Mouse (Mus musculus) MEL-GATA-1-ER (cell line): ENCODE measurements around the gene Olfr68.
"Not testable (repeated sequence)": the region's sequence is repeated elsewhere in the genome, so short reads cannot be mapped to it uniquely, and the experiment has no call there.

Source experiments
- DNase-seq: peaks from one replicate; pipeline ENCODE4 v3.0.0-alpha.2; 2012; ENCODE audit warnings: low read depth; ENCODE audit errors: extremely low read depth

Gene Olfr68

GRCm38 (mm10) chr7:103779598-103779997 lies at the start of gene Olfr68:
Gene Olfr68 (minus strand): TSS chr7:103779698.
- no peak for DNase-seq

DNA sequence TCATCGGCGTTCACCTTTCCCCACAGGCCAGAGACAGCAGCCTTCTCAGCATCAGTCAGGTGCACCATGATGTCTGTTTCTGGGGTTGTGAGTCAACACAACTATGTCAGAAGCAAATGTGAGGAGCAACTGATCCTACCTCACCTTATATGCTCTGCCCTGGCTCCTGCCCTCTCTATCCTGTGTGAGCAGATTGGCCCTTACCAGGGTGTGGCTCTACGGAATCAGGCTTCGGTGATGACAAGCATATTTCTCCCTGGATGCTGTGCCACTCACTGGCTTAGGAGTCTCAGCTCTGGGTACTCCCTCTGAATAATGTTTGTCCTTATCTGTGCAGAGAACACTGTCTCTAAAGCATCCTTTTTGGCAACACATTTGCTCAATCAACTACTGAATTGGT lies 48.3 kb upstream of the Olfr68 start, which contains the start of gene Hbb-bs:
Hbb-bs (minus strand) TSS at position 289 of the 400 bp plus-strand sequence.
- peak; percentile 88 for DNase-seq

GRCm38 (mm10) chr7:103827139-103827538 lies 47.6 kb upstream of the Olfr68 start:
- DNase-seq: not testable (repeated sequence)

- DNase-seq: no peak
Measured at GRCm38 (mm10) chr7:103826255-103826887, 46.9 kb upstream of the Olfr68 start.

DNA sequence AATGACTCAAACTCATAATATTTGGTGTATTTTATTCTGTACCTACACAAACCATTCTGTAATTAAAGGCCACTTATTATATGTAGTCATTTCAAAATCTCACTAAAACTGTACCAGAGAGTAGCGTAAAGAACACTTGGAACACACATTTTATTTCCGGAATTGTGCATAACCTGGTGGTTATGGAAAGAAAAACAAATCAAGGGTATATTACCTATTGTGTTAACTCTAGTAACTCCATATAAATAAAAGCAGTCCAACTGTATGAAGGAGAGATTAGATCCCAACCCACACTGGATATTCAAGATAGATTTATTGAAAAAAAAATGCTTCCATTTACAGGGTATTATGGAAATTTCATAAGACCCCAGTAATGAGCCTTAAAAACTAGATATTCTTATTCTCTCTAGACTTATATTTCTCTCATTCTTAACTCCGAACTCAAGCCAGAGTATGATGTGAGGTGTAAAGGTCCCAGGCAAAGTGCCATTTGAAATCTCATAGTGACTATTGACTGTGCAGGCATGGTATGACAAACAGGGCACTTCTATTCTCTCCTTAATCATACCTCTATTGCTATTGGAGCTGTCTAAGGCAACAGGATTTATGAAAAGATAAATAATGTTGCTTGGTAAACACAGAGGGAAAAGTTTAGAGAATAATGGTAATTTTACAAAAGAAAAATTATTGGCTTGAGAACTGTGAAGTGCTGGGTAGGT lies 46.2 kb upstream of the Olfr68 start:
- DNase-seq: no peak

DNA sequence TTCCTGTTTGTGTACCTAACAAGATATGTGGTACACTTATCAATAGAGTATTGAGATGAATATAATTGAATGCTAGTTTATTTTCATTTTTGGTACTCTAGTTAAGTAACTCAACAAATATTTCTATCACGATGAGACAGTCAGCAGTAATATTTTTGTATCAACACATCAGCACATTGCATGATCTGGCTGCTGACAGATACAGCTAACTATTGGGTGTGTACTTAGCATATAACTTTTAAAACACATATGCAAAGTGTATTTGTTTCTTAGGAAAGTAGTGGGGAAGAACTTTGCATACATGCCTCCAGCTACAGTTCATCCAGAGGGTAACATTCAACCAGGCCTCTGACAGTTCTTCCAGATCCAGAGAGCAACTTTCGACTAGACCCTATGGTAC lies 45.1 kb upstream of the Olfr68 start:
- no peak for DNase-seq

- not testable (repeated sequence) for DNase-seq
Measured at GRCm38 (mm10) chr7:103815085-103815484, 35.6 kb upstream of the Olfr68 start.

DNA sequence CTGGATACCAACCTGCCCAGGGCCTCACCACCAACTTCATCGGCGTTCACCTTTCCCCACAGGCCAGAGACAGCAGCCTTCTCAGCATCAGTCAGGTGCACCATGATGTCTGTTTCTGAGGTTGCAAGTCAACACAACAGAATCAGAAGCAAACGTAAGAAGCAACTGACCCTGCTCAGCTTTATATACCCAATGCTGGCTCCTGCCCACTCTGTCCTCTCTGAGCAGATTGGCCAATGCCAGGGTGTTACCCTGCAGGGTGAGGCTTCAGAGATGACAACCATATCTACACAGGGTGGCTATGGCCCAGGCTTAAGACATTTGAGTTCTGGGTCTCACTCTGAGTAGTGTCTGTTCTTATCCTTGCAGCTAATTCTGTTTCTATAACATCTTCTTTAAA lies 34.3 kb upstream of the Olfr68 start, which contains the start of gene Hbb-bt:
Hbb-bt (minus strand) TSS at position 231 of the 400 bp plus-strand sequence.
- peak; percentile 83 for DNase-seq

- DNase-seq: not testable (repeated sequence)
Measured at GRCm38 (mm10) chr7:103813152-103813551, 33.7 kb upstream of the Olfr68 start.

- DNase-seq: no peak
Measured at GRCm38 (mm10) chr7:103812174-103812573, 32.7 kb upstream of the Olfr68 start.

- DNase-seq: peak; percentile 86
Measured at GRCm38 (mm10) chr7:103811223-103811845, 31.8 kb upstream of the Olfr68 start.

- no peak for DNase-seq
Measured at GRCm38 (mm10) chr7:103810746-103811145, 31.2 kb upstream of the Olfr68 start.

GRCm38 (mm10) chr7:103810296-103810695 lies 30.8 kb upstream of the Olfr68 start:
- no peak for DNase-seq

- no peak for DNase-seq
Measured at GRCm38 (mm10) chr7:103809801-103810155, 30.3 kb upstream of the Olfr68 start.

GRCm38 (mm10) chr7:103808971-103809800 lies 29.7 kb upstream of the Olfr68 start:
- DNase-seq: peak; percentile 91

- not testable (repeated sequence) for DNase-seq
Measured at GRCm38 (mm10) chr7:103808120-103808519, 28.6 kb upstream of the Olfr68 start.

DNA sequence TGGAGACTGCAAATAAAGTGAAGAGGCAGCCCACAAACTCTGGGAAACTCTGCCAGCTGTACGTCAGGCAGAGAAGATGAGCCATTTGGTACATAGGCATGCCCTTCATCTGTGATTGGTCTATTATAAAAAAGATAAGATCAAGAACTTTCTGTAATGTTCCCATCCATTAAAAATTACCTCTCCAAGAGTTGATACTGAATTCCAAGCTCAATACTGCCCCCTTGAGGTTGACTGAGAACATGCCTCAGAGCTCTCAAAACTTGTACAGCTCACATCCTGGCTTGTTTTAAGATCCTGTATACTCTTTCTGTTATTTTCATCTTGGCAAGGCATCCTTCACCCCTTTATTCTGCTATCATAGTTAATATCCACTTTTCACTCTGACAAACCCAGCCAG lies 27.4 kb upstream of the Olfr68 start:
- no peak for DNase-seq

DNA sequence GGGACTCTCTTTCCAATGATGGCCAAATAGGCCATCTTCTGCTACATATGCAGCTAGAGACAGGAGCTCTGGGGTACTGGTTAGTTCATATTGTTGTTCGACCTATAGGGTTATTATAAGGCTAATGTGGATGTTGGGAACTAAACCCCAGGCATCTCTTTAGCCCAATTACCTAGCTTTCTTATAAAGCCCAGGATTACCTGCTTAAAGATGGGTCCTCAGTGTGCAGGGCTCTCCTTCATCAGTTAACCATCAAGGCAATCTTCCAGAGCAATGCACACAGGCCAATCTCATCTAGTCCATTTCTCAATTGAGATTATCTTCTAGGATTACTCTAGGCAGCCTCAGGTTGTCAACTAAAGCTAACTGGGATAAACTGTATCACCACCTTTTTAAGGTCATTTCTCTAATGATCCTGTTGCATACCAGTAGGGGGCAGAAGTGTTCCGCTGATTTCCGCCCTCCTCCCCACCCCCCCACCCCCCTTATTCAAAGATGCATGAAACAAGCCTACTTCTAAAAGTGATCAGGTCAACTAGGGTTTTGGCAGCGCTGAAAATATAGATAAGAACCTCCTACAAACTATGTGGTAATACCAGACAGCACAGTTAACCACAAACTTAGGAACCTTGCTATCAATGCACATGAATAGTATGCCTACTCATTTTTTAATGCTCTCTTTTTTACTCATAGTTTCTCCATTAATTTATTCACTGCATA lies 13.3 kb upstream of the Olfr68 start:
- peak; percentile 74 for DNase-seq

- no peak for DNase-seq
Measured at GRCm38 (mm10) chr7:103791721-103792120, 12.2 kb upstream of the Olfr68 start, which contains the start of gene Olfr67. Gene Olfr67 (minus strand): TSS chr7:103791821.

- DNase-seq: not testable (repeated sequence)
Measured at GRCm38 (mm10) chr7:103777652-103778051, 1.8 kb downstream of the Olfr68 start.

DNA sequence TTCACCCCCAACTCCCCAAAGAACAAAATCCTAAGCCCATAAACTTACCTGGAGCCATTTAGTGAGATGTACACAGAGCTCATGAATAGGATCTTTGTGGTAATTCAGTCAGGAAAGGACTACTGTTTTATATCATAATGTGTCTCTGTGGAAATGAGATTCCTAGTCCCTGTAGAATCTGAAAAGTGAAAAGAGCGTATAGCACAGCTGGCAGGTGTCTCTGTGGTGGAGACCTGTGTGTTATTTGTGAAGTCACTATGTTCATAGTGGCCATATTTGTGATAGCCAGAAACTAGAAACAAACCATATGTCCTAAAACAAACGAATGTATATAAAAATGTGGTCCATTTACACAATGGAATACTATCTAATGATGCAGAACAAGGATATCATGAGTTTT lies 8.0 kb downstream of the Olfr68 start, which contains the start of gene Olfr69:
Olfr69 (minus strand) TSS at position 101 of the 400 bp plus-strand sequence.
- DNase-seq: no peak
